Mouse (Mus musculus) olfactory bulb, adult 2 months (tissue): Measurements from ENCODE around the gene Ogg1. TPM values are rescaled to one million over a fixed set of nuclear protein-coding genes. Genes with fewer than 3 reads are reported as not detected.
"Not testable (repeated sequence)": the region's sequence is repeated elsewhere in the genome, so short reads cannot be mapped to it uniquely, and the experiment has no call there.

Source experiments
- H3K27ac ChIP-seq: fragments of 200-500 bp; 2 replicates; pipeline ENCODE4 v1.5.1; 2012; ENCODE audit warnings: low read depth, low read length; ENCODE audit not compliant: insufficient read depth
- H3K4me1 ChIP-seq: fragments of 200-500 bp; 2 replicates; pipeline ENCODE4 v1.6.1; 2012; ENCODE audit warnings: low read length; ENCODE audit not compliant: control insufficient read depth, insufficient read depth
- H3K4me3 ChIP-seq: fragments of 200-500 bp; 2 replicates; pipeline ENCODE4 v1.5.1; 2012; ENCODE audit warnings: mild to moderate bottlenecking, low read depth, low read length, moderate library complexity; ENCODE audit not compliant: insufficient read depth
- CTCF ChIP-seq: fragments of 200-500 bp; IDR thresholded peaks from 2 replicates; pipeline ENCODE4 v1.5.1; 2012; ENCODE audit warnings: low read depth, mild to moderate bottlenecking, low read length, moderate library complexity; ENCODE audit not compliant: insufficient read depth
- POLR2A ChIP-seq: fragments of 200-500 bp; IDR thresholded peaks from 2 replicates; pipeline ENCODE4 v1.6.1; 2012; ENCODE audit warnings: mild to moderate bottlenecking, low read depth, low read length, moderate library complexity; ENCODE audit not compliant: insufficient read depth
- WGBS: fragments of 180-500 bp; shearing (Covaris S2); methylation state at CpG from one replicate; pipeline ENCODE4 v1.1.7; 2018; 5-methylcytosine and 5-hydroxymethylcytosine counted together
- polyA plus RNA-seq: library from polyadenylated mRNA; stranded (reverse); fragments of >200 nt; gene quantifications from 2 replicates; pipeline ENCODE4 v1.2.4, GENCODE M21; 2012; ENCODE audit warnings: low replicate concordance; ENCODE audit not compliant: missing spikeins, insufficient read depth, insufficient read length

The Ogg1 gene
- polyA plus RNA-seq, 1 experiment: not detected

- Histone ChIP-seq H3K4me3 (no peak overlapping the region), H3K27ac (peak overlapping the region; percentile 53; the same call in 1 of the 2 replicates), H3K4me1 (peaks cover 11% of the 10 kb centered on the region; the same call in 1 of the 2 replicates)
- no peak for TF ChIP-seq CTCF
- no peak for TF ChIP-seq POLR2A
- 56% methylated on average over 3 of the region's 3 CpGs for WGBS
Observed at GRCm38 (mm10) chr6:113315972-113316371, 10.8 kb upstream of the Ogg1 start.

- TF ChIP-seq CTCF (no peak), POLR2A (no peak)
- no peak overlapping the region for H3K4me3 ChIP-seq
- H3K27ac ChIP-seq: no peak overlapping the region
- WGBS: 95% methylated on average over 1 of the region's 1 CpGs
- peaks cover 15% of the 10 kb centered on the region for H3K4me1 ChIP-seq
Observed at GRCm38 (mm10) chr6:113329396-113329795, 2.6 kb downstream of the Ogg1 start.

GRCm38 (mm10) chr6:113330547-113330946 lies 3.8 kb downstream of the Ogg1 start:
- H3K27ac ChIP-seq: no peak overlapping the region
- H3K4me1 ChIP-seq: peaks cover 16% of the 10 kb centered on the region
- TF ChIP-seq CTCF (no peak), POLR2A (no peak)
- H3K4me3 ChIP-seq: no peak overlapping the region
- 52% methylated on average over 2 of the region's 2 CpGs for WGBS

GRCm38 (mm10) chr6:113331721-113332120 lies 4.9 kb downstream of the Ogg1 start:
- WGBS: 91% methylated on average over 11 of the region's 11 CpGs
- Histone ChIP-seq H3K4me3 (no peak overlapping the region), H3K27ac (no peak overlapping the region), H3K4me1 (peaks cover 11% of the 10 kb centered on the region)
- TF ChIP-seq POLR2A: no peak
- TF ChIP-seq CTCF: no peak

- peaks cover 11% of the 10 kb centered on the region for H3K4me1 ChIP-seq
- not testable (repeated sequence) for H3K4me3 ChIP-seq
- 0 out of 2 replicates have a peak overlapping the region, but pooled peaks have one; percentile 12 for H3K27ac ChIP-seq
- WGBS: 53% methylated on average over 6 of the region's 6 CpGs
Observed at GRCm38 (mm10) chr6:113332734-113333133, 6.0 kb downstream of the Ogg1 start.

GRCm38 (mm10) chr6:113333137-113333950 lies 6.6 kb downstream of the Ogg1 start:
- Histone ChIP-seq H3K4me1 (peaks cover 11% of the 10 kb centered on the region), H3K4me3 (no peak overlapping the region), H3K27ac (peak overlapping the region; percentile 12; the same call in 1 of the 2 replicates)
- WGBS: 35% methylated on average over 14 of the region's 14 CpGs
- TF ChIP-seq POLR2A (no peak), CTCF (no peak)

GRCm38 (mm10) chr6:113334216-113334615 lies 7.4 kb downstream of the Ogg1 start:
- H3K4me1 ChIP-seq: peaks cover 11% of the 10 kb centered on the region
- no peak overlapping the region for H3K27ac ChIP-seq
- TF ChIP-seq CTCF (no peak), POLR2A (no peak)
- H3K4me3 ChIP-seq: no peak overlapping the region
- WGBS: 52% methylated on average over 6 of the region's 6 CpGs

GRCm38 (mm10) chr6:113336852-113337620 lies 10.3 kb downstream of the Ogg1 start:
- no peak overlapping the region for H3K4me3 ChIP-seq
- TF ChIP-seq POLR2A: no peak
- WGBS: 55% methylated on average over 8 of the region's 8 CpGs

GRCm38 (mm10) chr6:113341574-113341973 lies 14.8 kb downstream of the Ogg1 start:
- Histone ChIP-seq H3K4me3 (peak overlapping the region; percentile 24), H3K4me1 (peaks cover 20% of the 10 kb centered on the region), H3K27ac (peak overlapping the region; percentile 56)
- TF ChIP-seq POLR2A: no peak
- TF ChIP-seq CTCF: no peak
- WGBS: 63% methylated on average over 6 of the region's 6 CpGs

More at GRCm38 (mm10) chr6:113336852-113337620, 10.3 kb downstream of the Ogg1 start:
- Histone ChIP-seq H3K27ac (no peak overlapping the region), H3K4me1 (peaks cover 24% of the 10 kb centered on the region)
